Mouse (Mus musculus) embryonic stem cell, embryonic (primary cell): ENCODE measurements at regions not wholly inside any gene's neighbourhood (a gene's known extent, or its start where the extent isn't known, plus 50 kb on each side); places are given as distances from the start of the nearest gene placed in this dataset.

Experiments
- CTCF ChIA-PET, 4 experiments: fragments of 300-600 bp in 2 of 4; fragments of 350-600 bp in 2 of 4; sonication (Branson Sonifier 250); formaldehyde crosslinking; loops; one replicate each; lab custom pipeline; 2022; ENCODE audit warnings: inconsistent platforms in 2 of 4; lab: Charles Lee
- POLR2A ChIA-PET, 4 experiments: fragments of 300-600 bp in 2 of 4; fragments of 350-600 bp in 2 of 4; sonication (Branson Sonifier 250); formaldehyde crosslinking; loops; one replicate each; lab custom pipeline; 2022; ENCODE audit warnings: antibody characterized with exemption in 4 of 4, inconsistent platforms in 1 of 4; lab: Charles Lee

DNA sequence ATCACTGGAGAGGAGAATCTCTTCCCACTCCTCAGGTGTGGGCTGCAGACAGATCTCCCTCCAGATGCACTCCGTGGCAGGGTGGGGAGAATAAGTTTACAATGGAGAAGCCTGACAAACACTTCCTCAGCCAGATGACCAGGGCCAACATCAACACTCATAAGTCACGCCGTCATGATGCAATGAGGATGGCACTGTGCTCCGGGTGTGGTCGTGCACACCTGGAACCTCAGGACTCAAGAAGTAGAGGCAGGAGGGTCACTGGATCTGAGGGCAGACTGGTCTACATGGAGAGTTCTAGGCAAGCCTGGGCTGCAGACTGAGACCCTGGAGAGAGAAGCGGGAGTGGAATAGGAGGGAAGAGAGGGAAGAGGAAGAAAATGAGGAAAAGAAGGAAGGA is 194.3 kb downstream of the 3100002H09Rik start:
- POLR2A ChIA-PET = no interaction called here

DNA sequence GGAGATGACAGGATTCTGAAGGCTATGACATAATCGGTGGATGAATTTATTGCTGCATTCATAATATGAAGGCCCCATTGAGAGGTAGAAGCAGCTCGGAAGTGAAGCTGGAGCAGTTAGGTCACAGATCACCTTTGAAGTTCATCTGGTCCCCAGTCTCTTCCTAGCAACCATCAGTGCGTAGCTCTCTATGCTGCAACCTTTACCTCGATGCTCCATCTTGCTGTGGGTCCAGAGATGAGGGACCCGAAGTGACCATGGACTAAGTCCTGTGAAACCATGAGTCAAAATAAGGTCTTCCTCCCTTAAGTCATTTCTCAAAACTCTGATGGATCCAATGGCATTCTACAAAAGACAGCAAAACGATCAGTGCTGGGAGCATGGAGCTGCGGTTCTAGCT is 196.2 kb downstream of the 3100002H09Rik start:
- POLR2A ChIA-PET = interaction anchor here in 1 of 4 experiments (0.5 kb wide), 1 partner anchor 356 kb away, joined by 3 read pairs; no protein-coding TSS in a partner anchor
- CTCF ChIA-PET = no interaction called here

More for the DNA sequence above, 194.3 kb downstream of the 3100002H09Rik start:
- CTCF ChIA-PET = no interaction called here

DNA sequence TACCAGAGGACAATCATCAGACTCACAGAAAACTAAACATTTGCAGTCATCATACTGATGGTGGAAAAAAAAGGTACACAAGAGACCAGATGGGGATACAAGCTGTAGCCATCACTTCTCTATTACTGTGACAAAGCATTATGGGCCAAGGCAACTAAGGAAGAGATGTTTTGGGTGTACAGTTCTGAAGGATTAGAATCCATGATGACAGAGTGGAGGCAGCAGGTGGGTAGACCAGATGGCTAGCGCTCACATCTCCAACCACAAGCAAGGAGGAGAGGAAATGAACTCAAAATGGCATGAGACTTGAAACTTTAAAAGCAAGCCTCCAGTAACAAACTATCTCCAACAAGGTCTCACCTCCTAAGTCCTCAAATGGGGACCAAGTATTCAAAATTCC is 201.3 kb downstream of the 3100002H09Rik start:
- ChIA-PET POLR2A (no interaction called here), CTCF (no interaction called here)

DNA sequence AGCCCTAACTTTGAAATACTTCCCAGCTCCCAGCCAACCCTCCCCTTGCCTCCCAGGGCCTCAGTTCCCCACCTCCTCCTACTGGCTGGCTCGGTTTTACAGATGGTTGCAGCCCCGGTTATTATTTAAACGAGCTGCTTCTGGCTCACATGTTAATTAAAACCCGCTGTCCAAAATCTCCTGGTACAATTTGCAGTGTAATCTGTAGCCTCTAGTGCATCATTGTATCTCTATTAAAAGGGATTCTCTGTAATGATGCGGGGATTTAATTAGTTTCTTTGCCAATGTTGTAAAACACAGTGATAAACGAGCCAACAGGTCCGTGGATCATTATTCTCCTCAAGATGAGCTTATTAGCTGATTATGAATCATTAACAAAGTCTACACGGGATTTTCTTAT is 208.5 kb downstream of the 3100002H09Rik start:
- ChIA-PET CTCF (interaction anchor here in 1 of 4 experiments (0.6 kb wide), 1 partner anchor 173 kb away, joined by 3 read pairs; no protein-coding TSS in a partner anchor), POLR2A (no interaction called here)

DNA sequence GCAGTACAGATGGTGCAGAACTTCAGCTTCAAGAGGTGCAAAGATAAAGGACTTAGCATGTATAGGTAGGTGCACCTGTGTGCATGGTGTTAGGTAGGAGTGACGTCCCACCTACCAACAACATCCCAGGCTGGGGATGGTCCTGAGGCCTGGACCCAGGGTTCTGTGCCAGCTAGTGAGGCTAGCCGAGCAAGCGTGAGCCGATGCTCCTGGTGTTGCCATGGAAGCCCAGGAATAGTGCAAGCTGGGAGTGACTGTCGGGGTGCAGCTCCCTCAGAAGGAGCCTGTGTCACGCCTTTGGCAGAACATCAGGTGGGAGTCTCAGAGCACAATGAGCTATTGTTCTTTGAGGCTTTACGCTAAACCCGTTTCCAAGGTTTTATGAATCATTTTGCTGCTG is 209.9 kb downstream of the 3100002H09Rik start:
- CTCF ChIA-PET = interaction anchor here in 1 of 4 experiments (0.6 kb wide), 1 partner anchor 383 kb away, joined by 6 read pairs; no protein-coding TSS in a partner anchor
- POLR2A ChIA-PET = interaction anchor here in 2 of 4 experiments (0.6 kb wide), 2 partner anchors 75 to 102 kb away, joined by 4 to 6 read pairs; no protein-coding TSS in a partner anchor

DNA sequence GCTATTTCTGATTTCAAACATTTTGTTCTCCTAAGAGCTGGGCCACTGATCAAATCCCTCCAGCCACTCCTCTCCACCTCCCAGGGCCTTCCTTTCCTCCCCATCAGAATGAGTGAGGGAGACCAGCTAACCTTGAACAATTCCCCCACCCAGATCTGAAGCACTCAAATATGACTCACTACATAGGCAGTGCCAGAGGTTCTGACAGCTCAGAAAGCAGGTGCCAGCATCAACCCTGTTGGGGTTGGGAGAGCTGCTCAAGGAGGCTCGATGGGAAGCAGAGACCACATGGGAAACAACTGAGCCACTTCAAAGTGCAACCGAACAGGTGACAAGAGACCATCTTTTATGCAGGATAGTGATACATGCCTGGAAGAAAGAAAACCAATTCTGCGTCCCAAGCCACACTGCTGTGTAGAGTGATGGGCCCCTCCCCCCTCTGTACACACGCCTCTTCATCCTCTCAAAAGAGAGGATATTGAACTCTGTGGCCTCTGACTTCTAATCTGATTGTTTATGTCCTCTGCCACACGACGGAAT is 210.4 kb downstream of the 3100002H09Rik start:
- ChIA-PET CTCF (interaction anchor here in 1 of 4 experiments (0.6 kb wide), 1 partner anchor 383 kb away, joined by 6 read pairs; no protein-coding TSS in a partner anchor), POLR2A (no interaction called here)

DNA sequence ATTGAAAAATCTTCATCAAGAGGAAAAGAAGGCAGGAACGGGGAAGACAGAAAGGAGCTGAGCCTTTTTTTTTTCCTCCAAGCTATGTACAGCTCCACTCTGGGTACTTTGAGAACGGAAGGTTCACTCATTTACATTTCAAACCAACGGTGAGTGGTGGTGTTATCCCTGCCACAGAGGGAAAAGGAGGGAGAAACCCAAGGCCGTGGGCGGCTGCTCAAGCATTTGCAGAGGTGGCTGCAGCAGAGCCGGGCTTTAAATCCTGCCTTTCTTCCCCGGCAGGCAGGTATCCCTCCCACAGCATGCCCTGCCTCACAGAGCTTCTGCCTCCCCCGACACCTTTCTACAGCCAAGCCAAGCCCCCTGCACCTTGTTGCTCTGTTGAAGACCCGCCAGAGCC is 212.2 kb downstream of the 3100002H09Rik start:
- ChIA-PET CTCF (interaction anchor here in 3 of 4 experiments (0.7 to 1.3 kb wide), 4 partner anchors 10 to 1531 kb away, joined by 3 to 4 read pairs (median 3); no protein-coding TSS in a partner anchor), POLR2A (interaction anchor here in 2 of 4 experiments (0.6 to 2.5 kb wide), 3 partner anchors 88 to 514 kb away, joined by 3 to 7 read pairs (median 4); partner anchors contain the start of gene Pou3f1 (in 1 of the 2))

DNA sequence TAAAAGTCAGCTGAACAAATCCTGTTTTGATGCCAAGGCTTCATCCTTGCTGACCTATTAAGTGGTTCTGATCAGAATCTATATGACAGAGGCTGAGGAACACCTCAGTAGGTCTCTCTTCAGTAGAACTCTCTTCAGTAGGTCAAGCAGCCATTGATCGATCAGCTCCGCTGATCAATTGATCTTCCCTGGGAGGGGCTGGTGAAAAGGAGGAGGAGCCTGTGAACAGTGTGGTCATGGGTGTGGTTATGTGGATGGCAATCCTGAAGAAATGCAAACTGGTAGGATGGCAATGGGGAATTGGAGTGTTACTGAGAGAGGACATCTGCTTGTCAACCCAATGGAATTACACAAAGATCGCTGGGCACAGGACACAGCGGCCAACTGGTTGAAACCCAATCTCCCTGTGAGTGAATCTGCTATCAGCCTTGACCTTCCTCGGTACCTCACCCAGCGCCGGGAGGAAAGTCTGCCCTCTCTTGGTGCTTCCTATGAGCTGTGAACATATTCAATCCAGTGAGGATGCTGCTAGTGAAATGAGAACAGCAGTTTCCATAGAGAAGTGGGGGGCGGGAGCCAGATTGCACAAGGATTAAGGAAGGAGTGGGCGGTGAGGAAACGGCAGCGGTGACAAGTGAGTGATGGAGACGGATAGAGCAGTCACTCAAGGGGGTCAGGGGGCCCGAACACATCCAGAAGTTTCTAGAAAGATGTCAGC is 213.9 kb downstream of the 3100002H09Rik start:
- CTCF ChIA-PET = interaction anchor here in 2 of 4 experiments (1.0 to 1.5 kb wide), 2 partner anchors 286 to 288 kb away, joined by 4 to 5 read pairs; no protein-coding TSS in a partner anchor
- POLR2A ChIA-PET = interaction anchor here in 3 of 4 experiments (0.6 to 2.5 kb wide), 6 partner anchors 36 to 538 kb away, joined by 3 to 7 read pairs (median 4); partner anchors contain the start of gene Pou3f1 (in 1 of the 3)

DNA sequence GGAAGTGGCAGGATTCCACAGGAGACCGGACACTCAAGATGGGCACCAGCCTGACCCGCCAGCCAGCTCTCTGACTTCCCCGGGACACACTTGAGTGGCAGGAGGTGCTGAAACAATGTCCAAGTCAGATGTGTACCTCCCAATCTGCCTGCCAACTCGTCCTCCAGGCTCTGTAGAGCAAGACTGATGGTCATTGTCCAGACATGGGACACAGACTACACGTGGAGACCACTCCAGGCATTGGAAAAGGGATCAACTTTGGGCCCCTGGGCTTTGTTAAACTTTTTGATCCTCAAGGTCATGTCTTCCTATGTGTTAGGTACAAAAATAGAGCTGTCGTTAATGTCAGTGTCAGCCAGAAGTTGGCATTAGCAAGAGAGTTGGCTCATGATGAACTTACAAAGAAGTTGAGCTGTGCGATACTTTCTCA is 214.6 kb downstream of the 3100002H09Rik start:
- POLR2A ChIA-PET = interaction anchor here in 2 of 4 experiments (0.6 to 2.5 kb wide), 4 partner anchors 35 to 261 kb away, joined by 3 to 7 read pairs (median 3); partner anchors contain the start of gene Pou3f1 (in 1 of the 2)
- CTCF ChIA-PET = interaction anchor here in 1 of 4 experiments (1.0 kb wide), 1 partner anchor 289 kb away, joined by 5 read pairs; no protein-coding TSS in a partner anchor

DNA sequence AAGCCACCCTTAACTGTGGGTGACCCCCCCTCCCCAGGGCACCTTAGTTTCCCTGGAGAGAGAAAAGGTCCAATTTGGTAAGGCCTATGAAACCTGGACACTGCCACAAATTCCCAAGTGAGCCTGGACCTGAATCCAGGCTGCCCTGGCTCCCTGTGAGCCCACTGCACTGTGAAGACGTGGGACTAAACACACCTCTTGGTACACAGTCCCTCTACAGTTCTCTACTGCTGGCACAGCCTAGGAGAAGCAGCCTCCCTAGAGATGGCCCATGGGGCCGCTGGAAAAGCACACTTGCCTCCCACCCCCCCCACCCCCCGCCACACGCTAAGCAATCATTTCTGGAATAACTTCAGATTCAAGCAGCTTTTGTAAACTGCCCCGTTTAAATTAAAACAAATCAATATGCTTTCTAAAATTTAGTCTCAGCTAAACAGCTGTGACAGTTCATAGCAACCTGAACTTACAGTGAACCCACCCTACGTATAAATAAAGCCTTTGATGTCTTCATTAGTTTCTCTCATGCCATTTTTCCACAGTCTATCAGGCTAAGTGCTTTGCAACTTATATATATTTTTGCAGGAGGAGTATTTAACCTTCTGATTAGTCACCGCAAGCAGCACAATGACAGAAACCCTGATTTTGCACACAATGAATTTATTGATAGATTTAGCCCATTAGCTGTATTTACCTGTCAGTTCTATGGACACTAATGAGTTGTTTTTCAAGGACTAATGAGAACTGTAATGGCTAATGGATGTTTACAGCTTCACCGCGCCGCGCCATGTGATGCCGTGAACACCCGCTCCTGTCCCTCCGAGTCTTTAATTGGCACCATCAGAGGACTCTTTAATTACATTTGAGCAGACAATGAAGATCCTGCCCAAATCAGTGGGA is 215.3 kb downstream of the 3100002H09Rik start:
- ChIA-PET CTCF (no interaction called here), POLR2A (interaction anchor here in 1 of 4 experiments (0.6 to 1.4 kb wide), 2 partner anchors 34 to 89 kb away, joined by 3 read pairs; no protein-coding TSS in a partner anchor)

DNA sequence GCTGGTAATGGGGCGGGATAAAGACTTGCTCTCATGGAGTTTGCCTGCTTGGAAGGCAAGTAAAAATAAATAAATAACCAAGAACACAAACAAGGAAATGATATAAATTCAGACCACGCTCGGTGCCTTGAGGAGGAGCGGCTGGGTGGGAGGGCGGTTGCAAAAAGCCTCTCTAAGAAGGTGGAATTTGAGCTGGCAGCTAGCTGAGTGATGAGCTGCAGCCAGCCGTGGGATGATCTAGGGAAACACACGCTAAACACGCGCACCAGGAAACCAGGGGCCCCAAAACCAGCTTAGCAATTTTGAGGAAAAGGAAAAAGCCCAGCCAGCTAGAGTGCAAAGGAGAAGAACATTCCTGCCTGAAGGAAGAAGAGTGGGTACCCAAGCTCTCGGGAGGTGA is 217.0 kb downstream of the 3100002H09Rik start:
- CTCF ChIA-PET = interaction anchor here in 2 of 4 experiments (0.7 to 0.8 kb wide), 2 partner anchors 10 to 58 kb away, joined by 3 to 9 read pairs; no protein-coding TSS in a partner anchor
- POLR2A ChIA-PET = interaction anchor here in 1 of 4 experiments (0.5 to 0.6 kb wide), 2 partner anchors 78 to 81 kb away, joined by 3 to 6 read pairs; no protein-coding TSS in a partner anchor

DNA sequence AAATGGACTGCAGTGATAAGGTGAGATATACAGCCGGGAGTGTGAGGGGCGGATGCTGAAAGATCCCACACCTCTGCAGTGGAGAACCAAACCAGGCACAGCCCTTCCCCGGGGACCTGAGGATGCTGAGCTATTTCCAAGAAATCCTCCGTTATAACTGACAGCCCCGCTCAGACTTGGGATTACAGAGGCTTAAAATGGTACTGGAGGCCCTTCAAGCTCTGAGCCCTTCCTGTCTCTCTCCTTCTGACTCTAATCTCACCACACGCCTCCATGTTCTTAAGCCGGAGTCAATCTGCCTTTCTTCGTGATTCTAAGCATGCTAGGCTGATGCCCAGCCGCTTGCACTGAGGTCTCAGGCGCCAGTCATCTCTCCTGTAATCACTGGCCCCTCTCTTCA is 221.5 kb downstream of the 3100002H09Rik start:
- CTCF ChIA-PET = no interaction called here
- POLR2A ChIA-PET = interaction anchor here in 2 of 4 experiments (0.6 to 0.7 kb wide), 2 partner anchors 210 to 313 kb away, joined by 3 to 4 read pairs; no protein-coding TSS in a partner anchor

DNA sequence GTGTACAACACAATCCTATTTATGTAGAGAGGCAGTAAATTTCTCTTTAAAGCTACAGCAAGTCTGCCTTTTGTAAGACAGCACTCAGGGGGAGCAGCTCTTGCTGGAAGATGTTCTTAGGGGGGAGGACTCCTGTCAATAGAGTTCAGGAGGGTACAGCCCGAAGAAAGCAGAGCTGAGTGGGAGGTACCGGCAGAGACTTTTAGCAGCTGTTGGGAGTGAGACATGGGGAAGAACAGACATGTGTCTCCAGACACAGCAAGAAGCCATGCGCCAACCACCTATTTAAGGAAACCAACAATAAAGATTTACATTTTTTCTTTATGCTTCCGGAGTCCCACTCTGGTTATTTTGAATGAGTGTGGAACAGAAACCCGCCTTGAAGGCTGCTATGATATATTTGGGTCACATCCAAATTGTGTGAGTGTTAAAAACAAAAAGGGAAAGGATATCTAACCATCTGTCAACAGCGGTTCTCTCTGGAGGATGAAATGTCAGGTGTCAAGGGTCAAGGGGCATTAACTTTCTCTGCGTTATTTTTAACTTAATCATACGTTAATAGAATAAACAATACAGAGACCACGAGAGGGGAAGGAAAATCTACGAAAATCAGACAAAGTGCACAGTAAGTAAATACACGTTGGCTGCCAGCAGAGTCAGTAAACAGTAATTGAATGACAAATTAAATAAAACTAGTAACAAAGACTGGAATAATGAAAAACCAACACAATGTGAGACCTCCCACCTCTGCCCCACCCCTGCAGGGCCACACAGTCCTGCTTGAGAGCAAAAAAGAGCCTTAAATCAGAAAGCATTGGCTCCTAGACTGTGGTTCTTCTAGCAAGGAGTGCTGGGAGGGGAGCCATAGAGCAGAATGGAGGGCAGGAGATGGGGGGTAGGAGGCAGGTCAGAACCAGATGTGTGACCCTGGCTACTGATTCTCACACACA is 225.2 kb downstream of the 3100002H09Rik start:
- ChIA-PET CTCF (interaction anchor here in 1 of 4 experiments (0.7 kb wide), 1 partner anchor 32 kb away, joined by 5 read pairs; no protein-coding TSS in a partner anchor), POLR2A (interaction anchor here in 2 of 4 experiments (0.6 kb wide), 2 partner anchors 23 to 185 kb away, joined by 3 to 6 read pairs; no protein-coding TSS in a partner anchor)

DNA sequence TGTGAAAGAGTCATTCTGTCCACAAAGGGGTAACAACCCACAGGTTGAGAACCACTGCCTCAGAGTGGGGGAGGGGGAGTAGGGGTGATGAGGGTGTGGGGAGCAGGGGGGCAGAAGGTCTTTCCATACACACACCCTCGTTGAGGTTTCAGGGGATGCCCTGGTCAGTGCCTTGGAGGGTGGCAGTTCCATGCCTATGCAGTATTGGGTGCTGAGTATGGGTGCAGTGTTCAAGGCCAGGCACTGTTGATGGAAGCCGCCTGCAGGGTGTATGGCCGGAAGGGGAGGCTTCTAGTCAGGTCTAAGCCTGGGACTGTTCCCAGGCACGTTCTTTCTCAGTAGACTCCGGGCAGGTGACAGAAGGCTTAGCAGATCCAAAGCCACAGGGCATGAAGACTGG is 234.1 kb downstream of the 3100002H09Rik start:
- ChIA-PET POLR2A (interaction anchor here in 1 of 4 experiments (0.6 kb wide), 1 partner anchor 309 kb away, joined by 3 read pairs; no protein-coding TSS in a partner anchor), CTCF (interaction anchor here in 3 of 4 experiments (0.6 to 1.5 kb wide), 3 partner anchors 148 to 422 kb away, joined by 3 to 6 read pairs (median 4); no protein-coding TSS in a partner anchor)

DNA sequence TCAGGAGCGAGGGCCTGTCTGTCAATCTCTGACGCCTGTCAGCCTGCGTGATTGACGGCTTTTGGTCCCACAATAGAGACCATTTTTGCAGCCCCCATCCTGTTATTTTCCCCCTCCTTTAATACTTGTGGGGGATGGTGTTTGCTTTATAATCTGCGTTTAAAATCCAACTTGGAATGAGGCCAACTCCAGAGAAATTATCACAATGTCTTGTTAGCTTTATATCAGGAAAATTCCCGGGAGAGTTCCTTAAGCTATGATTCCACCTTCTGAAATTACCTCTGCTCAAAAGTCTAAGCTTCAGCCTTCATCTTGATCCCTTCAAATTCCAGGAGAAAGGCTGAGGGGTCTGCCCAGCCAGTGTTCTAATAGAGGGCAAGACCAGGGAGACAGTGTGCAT is 235.0 kb downstream of the 3100002H09Rik start:
- POLR2A ChIA-PET = no interaction called here
- CTCF ChIA-PET = interaction anchor here in 2 of 4 experiments (0.6 to 1.5 kb wide), 2 partner anchors 287 to 421 kb away, joined by 3 to 4 read pairs; no protein-coding TSS in a partner anchor

DNA sequence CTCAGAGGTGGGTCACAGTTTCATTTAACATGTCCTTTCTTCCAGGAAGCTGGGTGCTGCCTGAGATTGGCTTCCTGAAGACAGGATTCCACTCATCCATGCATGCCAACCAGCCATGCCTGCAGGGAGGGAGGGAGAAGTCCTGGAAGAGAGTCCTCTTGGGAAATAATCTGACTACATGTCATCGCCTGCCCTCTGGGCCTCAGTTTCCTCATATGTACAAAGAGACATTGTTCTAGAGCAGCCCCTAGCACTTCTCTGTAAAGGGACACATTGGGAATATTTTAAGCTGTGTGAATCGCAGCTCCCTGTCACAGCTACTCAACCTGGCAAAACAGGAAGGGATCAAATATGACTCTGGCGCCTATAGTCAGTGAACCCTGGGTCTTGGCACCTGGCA is 241.8 kb downstream of the 3100002H09Rik start:
- ChIA-PET CTCF (no interaction called here), POLR2A (interaction anchor here in 1 of 4 experiments (1.1 kb wide), 1 partner anchor 16 kb away, joined by 3 read pairs; no protein-coding TSS in a partner anchor)
